Mouse (Mus musculus) midbrain, embryonic 14.5 days (tissue): ENCODE measurements around the gene Dock3. TPM values are rescaled to one million over a fixed set of nuclear protein-coding genes. Genes with fewer than 3 reads are reported as not detected.

Source experiments
- ATAC-seq: fragments of 200-750 bp; cut with Nextera tagmentation; 2 replicates; pipeline ENCODE4 v1.8.0; 2017; ENCODE audit warnings: moderate number of reproducible peaks, moderate library complexity; ENCODE audit not compliant: low FRiP score, low TSS enrichment
- DNase-seq: peaks from one replicate; pipeline ENCODE4 v3.0.0-alpha.2; 2015
- H3K27ac ChIP-seq: fragments of 300-500 bp; sonication (generic); replicated peaks from 2 replicates; pipeline ENCODE4 v1.5.1; 2014; ENCODE audit warnings: mild to moderate bottlenecking, low read depth, low read length, moderate library complexity
- H3K27me3 ChIP-seq: fragments of 300-500 bp; sonication (generic); 2 replicates; pipeline ENCODE4 v1.6.1; 2014; ENCODE audit warnings: low read length, control low read depth, mixed read lengths; ENCODE audit not compliant: control insufficient read depth, insufficient read depth
- H3K36me3 ChIP-seq: fragments of 300-500 bp; sonication (generic); 2 replicates; pipeline ENCODE4 v1.6.1; 2014; ENCODE audit warnings: low read length, control low read depth; ENCODE audit not compliant: control insufficient read depth, insufficient read depth
- H3K4me1 ChIP-seq: fragments of 300-500 bp; sonication (generic); 2 replicates; pipeline ENCODE4 v1.6.1; 2014; ENCODE audit warnings: mild to moderate bottlenecking, antibody characterized with exemption, low read length, control low read depth; ENCODE audit not compliant: control insufficient read depth, insufficient read depth
- H3K4me2 ChIP-seq: fragments of 300-500 bp; sonication (generic); 2 replicates; pipeline ENCODE4 v1.6.1; 2014; ENCODE audit warnings: mild to moderate bottlenecking, low read length, moderate library complexity
- H3K4me3 ChIP-seq: fragments of 300-500 bp; sonication (generic); replicated peaks from 2 replicates; pipeline ENCODE4 v1.5.1; 2014; ENCODE audit warnings: low read depth, low read length
- H3K9ac ChIP-seq: fragments of 300-500 bp; sonication (generic); replicated peaks from 2 replicates; pipeline ENCODE4 v1.6.1; 2014; ENCODE audit warnings: mild to moderate bottlenecking, low read length, moderate library complexity
- H3K9me3 ChIP-seq: fragments of 300-500 bp; sonication (generic); 2 replicates; pipeline ENCODE4 v1.6.1; 2016; ENCODE audit warnings: low read length, control low read depth, mixed read lengths; ENCODE audit not compliant: control insufficient read depth
- WGBS: fragments of 180-500 bp; shearing (Covaris S2); extraction: QIAGEN DNeasy Blood & Tissue Kit; methylation state at CpG from one replicate; pipeline ENCODE4 v1.1.7; 2014; 5-methylcytosine and 5-hydroxymethylcytosine counted together
- polyA plus RNA-seq: library from polyadenylated mRNA; unstranded; fragments of >200 nt; fragmentation: Nextera tagmentation; extraction: Ambion mirVana; gene quantifications from 2 replicates; pipeline ENCODE4 v1.2.1, GENCODE M21; 2014

The Dock3 gene
- polyA plus RNA-seq, 1 experiment from 2014 or later, result 25.7 TPM

- no peak overlapping the region for H3K4me2 ChIP-seq
- H3K4me1 ChIP-seq, result no peaks in the 10 kb centered on the region
- H3K27ac ChIP-seq, result no peak overlapping the region
- H3K4me3 ChIP-seq, result no peak overlapping the region
- H3K36me3 ChIP-seq, result peaks cover 55% of the 10 kb centered on the region
- no peak for ATAC-seq
- no peaks in the 10 kb centered on the region for H3K27me3 ChIP-seq
- DNase-seq, result no peak
- WGBS, result 76% methylated on average over 1 of the region's 1 CpGs
- H3K9ac ChIP-seq, result no peak overlapping the region
- H3K9me3 ChIP-seq, result no peaks in the 10 kb centered on the region
These were observed 320.1 kb downstream of the Dock3 start for GRCm38 (mm10) chr9:106911624-106912023.

GRCm38 (mm10) chr9:106908715-106909114 is 323.0 kb downstream of the Dock3 start:
- DNase-seq (no peak), ATAC-seq (no peak)
- no peak overlapping the region for H3K4me3 ChIP-seq
- no peak overlapping the region for H3K9ac ChIP-seq
- H3K27ac ChIP-seq, result no peak overlapping the region
- H3K27me3 ChIP-seq, result no peaks in the 10 kb centered on the region
- no peaks in the 10 kb centered on the region for H3K9me3 ChIP-seq
- H3K4me2 ChIP-seq, result no peak overlapping the region
- H3K4me1 ChIP-seq, result no peaks in the 10 kb centered on the region
- 61% methylated on average over 5 of the region's 5 CpGs for WGBS
- H3K36me3 ChIP-seq, result peaks cover 57% of the 10 kb centered on the region

- H3K36me3 ChIP-seq, result peaks cover 56% of the 10 kb centered on the region
These were observed 323.5 kb downstream of the Dock3 start for GRCm38 (mm10) chr9:106908174-106908573.

GRCm38 (mm10) chr9:106906597-106906996 is 325.1 kb downstream of the Dock3 start:
- Histone ChIP-seq H3K9ac (no peak overlapping the region), H3K4me3 (no peak overlapping the region), H3K4me1 (no peaks in the 10 kb centered on the region), H3K4me2 (no peak overlapping the region), H3K27ac (no peak overlapping the region), H3K9me3 (no peaks in the 10 kb centered on the region), H3K36me3 (peaks cover 46% of the 10 kb centered on the region), H3K27me3 (no peaks in the 10 kb centered on the region)
- ATAC-seq (no peak), DNase-seq (no peak)
- WGBS, result 88% methylated on average over 8 of the region's 8 CpGs

More at GRCm38 (mm10) chr9:106908174-106908573, 323.5 kb downstream of the Dock3 start:
- no peak for ATAC-seq
- Histone ChIP-seq H3K9me3 (no peaks in the 10 kb centered on the region), H3K4me2 (no peak overlapping the region), H3K4me3 (no peak overlapping the region), H3K27ac (no peak overlapping the region), H3K27me3 (no peaks in the 10 kb centered on the region), H3K4me1 (no peaks in the 10 kb centered on the region), H3K9ac (no peak overlapping the region)
- 88% methylated on average over 3 of the region's 3 CpGs for WGBS
- DNase-seq, result no peak

- H3K9ac ChIP-seq, result no peak overlapping the region
- DNase-seq (peak; percentile 85), ATAC-seq (no peak)
- no peaks in the 10 kb centered on the region for H3K27me3 ChIP-seq
- H3K4me1 ChIP-seq, result no peaks in the 10 kb centered on the region
- no peak overlapping the region for H3K4me3 ChIP-seq
- 17% methylated on average over 1 of the region's 1 CpGs for WGBS
- H3K9me3 ChIP-seq, result no peaks in the 10 kb centered on the region
- no peak overlapping the region for H3K4me2 ChIP-seq
- H3K27ac ChIP-seq, result no peak overlapping the region
- peaks cover 57% of the 10 kb centered on the region for H3K36me3 ChIP-seq
These were observed 327.9 kb downstream of the Dock3 start for GRCm38 (mm10) chr9:106903791-106904134.

GRCm38 (mm10) chr9:106903099-106903790 is 328.5 kb downstream of the Dock3 start:
- no peak overlapping the region for H3K9ac ChIP-seq
- H3K4me2 ChIP-seq, result no peak overlapping the region
- no peak overlapping the region for H3K27ac ChIP-seq
- WGBS, result 78% methylated on average over 4 of the region's 4 CpGs
- H3K9me3 ChIP-seq, result no peaks in the 10 kb centered on the region
- no peak for ATAC-seq
- peaks cover 57% of the 10 kb centered on the region for H3K36me3 ChIP-seq
- no peaks in the 10 kb centered on the region for H3K4me1 ChIP-seq
- no peak overlapping the region for H3K4me3 ChIP-seq
- DNase-seq, result no peak
- no peaks in the 10 kb centered on the region for H3K27me3 ChIP-seq

- H3K9ac ChIP-seq, result no peak overlapping the region
- H3K36me3 ChIP-seq, result peaks cover 57% of the 10 kb centered on the region
- no peak overlapping the region for H3K4me3 ChIP-seq
- H3K9me3 ChIP-seq, result no peaks in the 10 kb centered on the region
- no peaks in the 10 kb centered on the region for H3K4me1 ChIP-seq
- no peak overlapping the region for H3K27ac ChIP-seq
- no peaks in the 10 kb centered on the region for H3K27me3 ChIP-seq
- DNase-seq (no peak), ATAC-seq (no peak)
- no peak overlapping the region for H3K4me2 ChIP-seq
- 95% methylated on average over 7 of the region's 7 CpGs for WGBS
These were observed 330.1 kb downstream of the Dock3 start for GRCm38 (mm10) chr9:106901596-106901995.

GRCm38 (mm10) chr9:106898901-106899300 is 332.8 kb downstream of the Dock3 start:
- DNase-seq (no peak), ATAC-seq (no peak)
- 96% methylated on average over 1 of the region's 1 CpGs for WGBS
- Histone ChIP-seq H3K27ac (no peak overlapping the region), H3K27me3 (no peaks in the 10 kb centered on the region), H3K36me3 (peaks cover 68% of the 10 kb centered on the region), H3K4me1 (no peaks in the 10 kb centered on the region), H3K9ac (no peak overlapping the region), H3K9me3 (no peaks in the 10 kb centered on the region), H3K4me2 (no peak overlapping the region), H3K4me3 (no peak overlapping the region)

GRCm38 (mm10) chr9:106893327-106893726 is 338.4 kb downstream of the Dock3 start:
- ATAC-seq, result no peak
- Histone ChIP-seq H3K27me3 (no peaks in the 10 kb centered on the region), H3K9ac (no peak overlapping the region), H3K36me3 (peaks cover 52% of the 10 kb centered on the region), H3K9me3 (no peaks in the 10 kb centered on the region), H3K4me2 (peak overlapping the region; percentile 69), H3K27ac (no peak overlapping the region), H3K4me3 (no peak overlapping the region), H3K4me1 (peaks cover 19% of the 10 kb centered on the region)
- DNase-seq, result no peak
- WGBS, result 41% methylated on average over 3 of the region's 3 CpGs
